Mouse (Mus musculus) liver, adult 2 months (tissue): ENCODE measurements around the gene Epb41l1. TPM values are rescaled to one million over a fixed set of nuclear protein-coding genes. Genes with fewer than 3 reads are reported as not detected.
A peak's percentile ranks its signal among the peaks of the same experiment; 100 is the strongest.

Experiments
- DNase-seq: peaks from one replicate; pipeline ENCODE4 v3.0.0-alpha.2; 2011; ENCODE audit warnings: low read depth, low spot score; ENCODE audit errors: extremely low read depth
- H3K27ac ChIP-seq: fragments of 200-500 bp; replicated peaks from 2 replicates; pipeline ENCODE4 v1.5.1; 2012; ENCODE audit warnings: low read depth, mild to moderate bottlenecking, control low read depth, inconsistent platforms, low read length; ENCODE audit not compliant: insufficient read depth
- H3K27me3 ChIP-seq: fragments of 200-500 bp; 2 replicates; pipeline ENCODE4 v1.6.1; 2012; ENCODE audit warnings: mild to moderate bottlenecking, moderate library complexity, low read length, inconsistent platforms; ENCODE audit not compliant: control insufficient read depth, insufficient read depth
- H3K36me3 ChIP-seq: fragments of 200-500 bp; 2 replicates; pipeline ENCODE4 v1.6.1; 2012; ENCODE audit warnings: low read length, inconsistent platforms; ENCODE audit not compliant: control insufficient read depth, insufficient read depth
- H3K4me1 ChIP-seq: fragments of 200-500 bp; 2 replicates; pipeline ENCODE4 v1.6.1; 2011; ENCODE audit warnings: low read length; ENCODE audit not compliant: control insufficient read depth, insufficient read depth
- H3K4me3 ChIP-seq: fragments of 200-500 bp; 2 replicates; pipeline ENCODE4 v1.5.1; 2011; ENCODE audit warnings: low read depth, mild to moderate bottlenecking, control low read depth, low read length, moderate library complexity; ENCODE audit not compliant: insufficient read depth
- H3K79me2 ChIP-seq: fragments of 200-500 bp; 2 replicates; pipeline ENCODE4 v1.6.1; 2012; ENCODE audit warnings: inconsistent platforms, mild to moderate bottlenecking, low read length, moderate library complexity; ENCODE audit not compliant: control insufficient read depth, insufficient read depth
- H3K9ac ChIP-seq: fragments of 200-500 bp; 2 replicates; pipeline ENCODE4 v1.6.1; 2012; ENCODE audit warnings: low read depth, mild to moderate bottlenecking, control low read depth, inconsistent platforms, low read length
- CTCF ChIP-seq: fragments of 200-500 bp; IDR thresholded peaks from 2 replicates; pipeline ENCODE4 v1.5.1; 2011; ENCODE audit warnings: low read depth, low read length, control low read depth
- POLR2A ChIP-seq: fragments of 200-500 bp; IDR thresholded peaks from 2 replicates; pipeline ENCODE4 v1.6.1; 2011; ENCODE audit warnings: low read length, control low read depth; ENCODE audit not compliant: insufficient read depth; ENCODE audit errors: extremely low read depth
- WGBS: fragments of 180-500 bp; shearing (Covaris S2); methylation state at CpG from one replicate; pipeline ENCODE4 v1.1.7; 2018; 5-methylcytosine and 5-hydroxymethylcytosine counted together
- polyA plus RNA-seq: library from polyadenylated mRNA; depleted of rRNA; stranded (reverse); fragments of >200 nt; gene quantifications from 2 replicates; pipeline ENCODE4 v1.2.3, GENCODE M21; 2012
- total RNA-seq: library from RNA; depleted of rRNA; stranded (reverse); fragments of >200 nt; gene quantifications from 2 replicates; pipeline ENCODE4 v1.2.3, GENCODE M21; 2014

The Epb41l1 gene
- total and polyA plus RNA-seq, 2 experiments: 1.1 to 1.2 TPM

GRCm38 (mm10) chr2:156519584-156519983 lies 98.9 kb downstream of the Epb41l1 start:
- TF ChIP-seq CTCF: no peak
- H3K9ac ChIP-seq: no peak overlapping the region
- WGBS: 86% methylated on average over 5 of the region's 5 CpGs
- no peak for DNase-seq
- no peaks in the 10 kb centered on the region for H3K36me3 ChIP-seq
- H3K27ac ChIP-seq: no peak overlapping the region
- no peaks in the 10 kb centered on the region for H3K4me1 ChIP-seq
- no peaks in the 10 kb centered on the region for H3K79me2 ChIP-seq
- no peak overlapping the region for H3K4me3 ChIP-seq
- no peaks in the 10 kb centered on the region for H3K27me3 ChIP-seq

- Histone ChIP-seq H3K79me2 (no peaks in the 10 kb centered on the region), H3K9ac (no peak overlapping the region), H3K4me1 (no peaks in the 10 kb centered on the region), H3K36me3 (no peaks in the 10 kb centered on the region), H3K27me3 (no peaks in the 10 kb centered on the region), H3K4me3 (no peak overlapping the region), H3K27ac (no peak overlapping the region)
- 86% methylated on average over 11 of the region's 11 CpGs for WGBS
- TF ChIP-seq POLR2A (no peak), CTCF (no peak)
- no peak for DNase-seq
These were observed 102.3 kb downstream of the Epb41l1 start for GRCm38 (mm10) chr2:156522994-156523393.

- no peaks in the 10 kb centered on the region for H3K79me2 ChIP-seq
- TF ChIP-seq POLR2A (no peak), CTCF (no peak)
- no peaks in the 10 kb centered on the region for H3K4me1 ChIP-seq
- no peaks in the 10 kb centered on the region for H3K36me3 ChIP-seq
- no peak for DNase-seq
- no peak overlapping the region for H3K4me3 ChIP-seq
- no peak overlapping the region for H3K27ac ChIP-seq
- 62% methylated on average over 3 of the region's 3 CpGs for WGBS
- no peak overlapping the region for H3K9ac ChIP-seq
- no peaks in the 10 kb centered on the region for H3K27me3 ChIP-seq
These were observed 103.4 kb downstream of the Epb41l1 start for GRCm38 (mm10) chr2:156524078-156524477.

GRCm38 (mm10) chr2:156529726-156530125 lies 109.0 kb downstream of the Epb41l1 start:
- H3K4me1 ChIP-seq: no peaks in the 10 kb centered on the region
- H3K27ac ChIP-seq: no peak overlapping the region
- peak; percentile 72 for TF ChIP-seq CTCF
- TF ChIP-seq POLR2A: no peak
- H3K79me2 ChIP-seq: no peaks in the 10 kb centered on the region
- WGBS: 59% methylated on average over 2 of the region's 2 CpGs
- H3K4me3 ChIP-seq: no peak overlapping the region
- H3K9ac ChIP-seq: no peak overlapping the region
- no peaks in the 10 kb centered on the region for H3K36me3 ChIP-seq
- DNase-seq: peak; percentile 27
- no peaks in the 10 kb centered on the region for H3K27me3 ChIP-seq

GRCm38 (mm10) chr2:156533160-156533559 lies 112.5 kb downstream of the Epb41l1 start:
- no peak for DNase-seq
- TF ChIP-seq POLR2A (no peak), CTCF (no peak)
- Histone ChIP-seq H3K27ac (no peak overlapping the region), H3K9ac (no peak overlapping the region), H3K36me3 (no peaks in the 10 kb centered on the region), H3K27me3 (no peaks in the 10 kb centered on the region), H3K4me1 (no peaks in the 10 kb centered on the region), H3K79me2 (no peaks in the 10 kb centered on the region), H3K4me3 (no peak overlapping the region)
- WGBS: 65% methylated on average over 2 of the region's 2 CpGs

- no peaks in the 10 kb centered on the region for H3K4me1 ChIP-seq
- H3K36me3 ChIP-seq: no peaks in the 10 kb centered on the region
- H3K9ac ChIP-seq: no peak overlapping the region
- DNase-seq: no peak
- TF ChIP-seq POLR2A (no peak), CTCF (no peak)
- H3K79me2 ChIP-seq: no peaks in the 10 kb centered on the region
- H3K27ac ChIP-seq: no peak overlapping the region
- H3K27me3 ChIP-seq: no peaks in the 10 kb centered on the region
- no peak overlapping the region for H3K4me3 ChIP-seq
- 88% methylated on average over 7 of the region's 7 CpGs for WGBS
These were observed 118.3 kb downstream of the Epb41l1 start for GRCm38 (mm10) chr2:156538817-156539555.
